Mouse (Mus musculus) MEL (cell line): ENCODE measurements around the gene Samd5.

Experiments used
- BHLHE40 ChIP-seq: IDR thresholded peaks from 2 replicates; pipeline ENCODE4 v1.6.1; 2012; ENCODE audit warnings: low read depth, mild to moderate bottlenecking, inconsistent platforms, low read length, improper control_type of control experiment, borderline replicate concordance
- CHD2 ChIP-seq: IDR thresholded peaks from 2 replicates; pipeline ENCODE4 v1.6.1; 2011; ENCODE audit warnings: low read length, improper control_type of control experiment
- CTCF ChIP-seq, 3 experiments: IDR thresholded peaks in 2 of 3; conservative IDR thresholded peaks in 1 of 3; 2 replicates each; pipeline ENCODE4 v1.5.1; 2011 to 2012; ENCODE audit warnings: low read length in 3 of 3, low read depth in 2 of 3, mild to moderate bottlenecking in 2 of 3, improper control_type of control experiment in 1 of 3, inconsistent platforms in 1 of 3, mixed read lengths in 1 of 3, moderate library complexity in 1 of 3; ENCODE audit not compliant: control insufficient read depth in 1 of 3, insufficient read depth in 1 of 3, poor library complexity in 1 of 3, severe bottlenecking in 1 of 3
- GABPA ChIP-seq: IDR thresholded peaks from 2 replicates; pipeline ENCODE4 v1.6.1; 2012; ENCODE audit warnings: low read depth, mild to moderate bottlenecking, inconsistent platforms, low read length, improper control_type of control experiment, moderate library complexity
- GATA1 ChIP-seq: IDR thresholded peaks from 2 replicates; pipeline ENCODE4 v1.6.1; 2011; ENCODE audit warnings: low read depth, low read length, improper control_type of control experiment
- HCFC1 ChIP-seq: IDR thresholded peaks from 2 replicates; pipeline ENCODE4 v1.6.1; 2012; ENCODE audit warnings: low read depth, mild to moderate bottlenecking, inconsistent platforms, low read length, improper control_type of control experiment, moderate library complexity
- MXI1 ChIP-seq: IDR thresholded peaks from 2 replicates; pipeline ENCODE4 v1.6.1; 2011; ENCODE audit warnings: mild to moderate bottlenecking, low read depth, low read length, improper control_type of control experiment
- MYB ChIP-seq: IDR thresholded peaks from 2 replicates; pipeline ENCODE4 v1.6.1; 2011; ENCODE audit warnings: mild to moderate bottlenecking, low read depth, low read length, improper control_type of control experiment
- POLR2A ChIP-seq, 2 experiments: IDR thresholded peaks; 2 replicates each; pipeline ENCODE4 v1.6.1; 2011 to 2012; ENCODE audit warnings: low read length in 2 of 2, mild to moderate bottlenecking in 2 of 2, control low read depth in 1 of 2, improper control_type of control experiment in 1 of 2, low read depth in 1 of 2, moderate library complexity in 1 of 2; ENCODE audit not compliant: control insufficient read depth in 1 of 2, insufficient read depth in 1 of 2, poor library complexity in 1 of 2
- POLR2AphosphoS2 ChIP-seq: IDR thresholded peaks from 2 replicates; pipeline ENCODE4 v1.6.1; 2011; ENCODE audit warnings: low read length, improper control_type of control experiment
- RCOR1 ChIP-seq: IDR thresholded peaks from 2 replicates; pipeline ENCODE4 v1.6.1; 2012; ENCODE audit warnings: low read depth, mild to moderate bottlenecking, inconsistent platforms, low read length, improper control_type of control experiment
- SIN3A ChIP-seq: IDR thresholded peaks from 2 replicates; pipeline ENCODE4 v1.6.1; 2012; ENCODE audit warnings: low read length, improper control_type of control experiment, inconsistent platforms
- SMC3 ChIP-seq: IDR thresholded peaks from 2 replicates; pipeline ENCODE4 v1.6.1; 2011; ENCODE audit warnings: low read depth, low read length, improper control_type of control experiment
- TBP ChIP-seq: IDR thresholded peaks from 2 replicates; pipeline ENCODE4 v1.8.0; 2011; ENCODE audit warnings: low read depth, low read length, improper control_type of control experiment

- TF ChIP-seq SMC3 (no peak), RCOR1 (no peak), GABPA (no peak), CHD2 (no peak), POLR2AphosphoS2 (no peak), CTCF (IDR thresholded peaks at IDR 0.05 in 2 of 3, conservative IDR thresholded peaks at IDR 0.05 in 1 of 3; ENCODE audit: control insufficient read depth in 1 of 3, insufficient read depth in 1 of 3, low read depth in 2 of 3, low read length in 3 of 3, poor library complexity in 1 of 3, severe bottlenecking in 1 of 3) (no peak), TBP (no peak), MXI1 (no peak), SIN3A (no peak), MYB (no peak), POLR2A (IDR thresholded peaks at IDR 0.05; ENCODE audit: control insufficient read depth in 1 of 2, insufficient read depth in 1 of 2, low read depth in 1 of 2, low read length in 2 of 2, poor library complexity in 1 of 2) (no peak), HCFC1 (no peak), BHLHE40 (no peak), GATA1 (no peak)
Measured at GRCm38 (mm10) chr10:9603290-9603689, 71.7 kb downstream of the Samd5 start.
